Mouse (Mus musculus) CH12.LX (cell line): ENCODE measurements around the gene Chrm4. TPM values are rescaled to one million over a fixed set of nuclear protein-coding genes. Genes with fewer than 3 reads are reported as not detected.

Source experiments
- DNase-seq: peaks from one replicate; pipeline ENCODE4 v3.0.0-alpha.2; 2013; ENCODE audit errors: extremely low read depth
- H3K27ac ChIP-seq: 2 replicates; pipeline ENCODE4 v1.5.1; 2012; ENCODE audit warnings: low read depth, mild to moderate bottlenecking, control low read depth, moderate library complexity; ENCODE audit not compliant: insufficient read depth
- H3K27me3 ChIP-seq: replicated peaks from 2 replicates; pipeline ENCODE3; 2012; ENCODE audit warnings: inconsistent platforms
- H3K36me3 ChIP-seq, 2 experiments: replicated peaks in 1 of 2; 2 replicates each; pipeline versions ENCODE3 to v1.6.1; 2012; ENCODE audit warnings: inconsistent platforms in 1 of 2, low read length in 1 of 2, mild to moderate bottlenecking in 1 of 2, mixed read lengths in 1 of 2, moderate library complexity in 1 of 2; ENCODE audit not compliant: control insufficient read depth in 1 of 2, insufficient read depth in 1 of 2
- H3K4me1 ChIP-seq, 2 experiments: 2 replicates each; pipeline ENCODE4 v1.6.1; 2012; ENCODE audit warnings: inconsistent platforms in 1 of 2, moderate library complexity in 1 of 2; ENCODE audit not compliant: insufficient read depth in 2 of 2, control insufficient read depth in 1 of 2
- H3K4me2 ChIP-seq: 2 replicates; pipeline ENCODE4 v1.6.1; 2012; ENCODE audit warnings: low read depth, mild to moderate bottlenecking, control low read depth; ENCODE audit not compliant: poor library complexity, insufficient read depth, severe bottlenecking
- H3K4me3 ChIP-seq, 3 experiments: fragments of 150-350 bp in 1 of 3; sonication (generic) in 1 of 3; replicated peaks in 1 of 3; 2 replicates each; pipeline versions ENCODE3 to v1.5.1; 2011 to 2012; ENCODE audit warnings: low read depth in 2 of 3, low read length in 2 of 3, mild to moderate bottlenecking in 2 of 3, moderate library complexity in 2 of 3, control low read depth in 1 of 3, improper control_type of control experiment in 1 of 3, inconsistent platforms in 1 of 3, mixed read lengths in 1 of 3; ENCODE audit not compliant: poor library complexity in 1 of 3
- H3K79me2 ChIP-seq: replicated peaks from 2 replicates; pipeline ENCODE4 v1.6.1; 2012; ENCODE audit warnings: mild to moderate bottlenecking, moderate library complexity; ENCODE audit not compliant: control insufficient read depth, poor library complexity, insufficient read depth, severe bottlenecking; ENCODE audit errors: extremely low read depth
- H3K9ac ChIP-seq: 2 replicates; pipeline ENCODE4 v1.6.1; 2012; ENCODE audit warnings: low read depth, mild to moderate bottlenecking, control low read depth, moderate library complexity; ENCODE audit not compliant: insufficient read depth
- H3K9me3 ChIP-seq: replicated peaks from 2 replicates; pipeline ENCODE3; 2012; ENCODE audit warnings: low read length, inconsistent platforms, mixed read lengths
- BHLHE40 ChIP-seq: IDR thresholded peaks from 2 replicates; pipeline ENCODE4 v1.6.1; 2011; ENCODE audit warnings: mild to moderate bottlenecking, low read depth, low read length, improper control_type of control experiment
- CHD2 ChIP-seq: IDR thresholded peaks from 2 replicates; pipeline ENCODE4 v1.6.1; 2011; ENCODE audit warnings: low read length, improper control_type of control experiment
- CTCF ChIP-seq, 2 experiments: IDR thresholded peaks in 1 of 2; conservative IDR thresholded peaks in 1 of 2; 2 replicates each; pipeline ENCODE4 v1.5.1; 2011 to 2012; ENCODE audit warnings: low read depth in 2 of 2, low read length in 2 of 2, improper control_type of control experiment in 1 of 2, inconsistent platforms in 1 of 2, mild to moderate bottlenecking in 1 of 2, moderate library complexity in 1 of 2
- ELF1 ChIP-seq: IDR thresholded peaks from 2 replicates; pipeline ENCODE4 v1.6.1; 2014; ENCODE audit warnings: low read depth, mild to moderate bottlenecking, inconsistent platforms, low read length, improper control_type of control experiment
- ETS1 ChIP-seq: conservative IDR thresholded peaks from 2 replicates; pipeline ENCODE4 v1.6.1; 2012; ENCODE audit warnings: low read depth, mild to moderate bottlenecking, inconsistent platforms, low read length, improper control_type of control experiment, moderate library complexity
- GABPA ChIP-seq: IDR thresholded peaks from 2 replicates; pipeline ENCODE4 v1.6.1; 2012; ENCODE audit warnings: low read depth, low read length, improper control_type of control experiment, inconsistent platforms; ENCODE audit not compliant: insufficient replicate concordance
- JUN ChIP-seq: IDR thresholded peaks from 2 replicates; pipeline ENCODE4 v1.6.1; 2011; ENCODE audit warnings: low read depth, mild to moderate bottlenecking, low read length, improper control_type of control experiment, moderate library complexity; ENCODE audit not compliant: insufficient read depth
- MAX ChIP-seq: IDR thresholded peaks from 2 replicates; pipeline ENCODE4 v1.6.1; 2011; ENCODE audit warnings: low read length, improper control_type of control experiment
- MAZ ChIP-seq: IDR thresholded peaks from 2 replicates; pipeline ENCODE4 v1.6.1; 2012; ENCODE audit warnings: low read depth, mild to moderate bottlenecking, inconsistent platforms, low read length, improper control_type of control experiment, moderate library complexity
- POLR2AphosphoS2 ChIP-seq: IDR thresholded peaks from 2 replicates; pipeline ENCODE4 v1.6.1; 2011; ENCODE audit warnings: low read depth, low read length, improper control_type of control experiment
- RAD21 ChIP-seq: IDR thresholded peaks from 2 replicates; pipeline ENCODE4 v1.6.1; 2011; ENCODE audit warnings: low read depth, mild to moderate bottlenecking, low read length, improper control_type of control experiment, moderate library complexity
- TBP ChIP-seq: conservative IDR thresholded peaks from 2 replicates; pipeline ENCODE4 v1.6.1; 2011; ENCODE audit warnings: low read depth, low read length, improper control_type of control experiment
- USF1 ChIP-seq: IDR thresholded peaks from 2 replicates; pipeline ENCODE4 v1.6.1; 2014; ENCODE audit warnings: low read depth, mild to moderate bottlenecking, inconsistent platforms, low read length, improper control_type of control experiment
- ZNF384 ChIP-seq: IDR thresholded peaks from 2 replicates; pipeline ENCODE4 v1.6.1; 2012; ENCODE audit warnings: low read depth, low read length, improper control_type of control experiment, inconsistent platforms
- dilution Hi-C: fragments of 300-500 bp; cut with MboI; formaldehyde crosslinking; loops from 2 replicates; pipeline ENCODE4 v1.14.3; 2020; ENCODE audit warnings: low sequenced_read_pairs; ENCODE audit not compliant: extremely low pct_unique_long_range_greater_than_20kb, extremely low pct_ligation_motif_present
- in situ Hi-C: fragments of 300-500 bp; cut with MboI; formaldehyde crosslinking; loops from 3 replicates; pipeline ENCODE4 v1.14.3; 2019; ENCODE audit warnings: low sequenced_read_pairs, low pct_ligation_motif_present, low pct_unique_long_range_greater_than_20kb, mixed read lengths
- polyA plus RNA-seq: library from polyadenylated mRNA; unstranded; fragments of >175 nt; gene quantifications from 2 replicates; pipeline ENCODE4 v1.2.1, GENCODE M21; 2012; ENCODE audit warnings: low read depth; ENCODE audit not compliant: insufficient read length
- total RNA-seq, 2 experiments: library from RNA; depleted of rRNA; stranded (reverse); fragments of 300-350 nt in 1 of 2; fragments of >200 nt in 1 of 2; gene quantifications; 2 replicates each; pipeline ENCODE4 v1.2.3; 2012 to 2014

Chrm4 gene
- total and polyA plus RNA-seq, 3 experiments, result 10.0 to 15.1 (median 14.4) TPM

DNA sequence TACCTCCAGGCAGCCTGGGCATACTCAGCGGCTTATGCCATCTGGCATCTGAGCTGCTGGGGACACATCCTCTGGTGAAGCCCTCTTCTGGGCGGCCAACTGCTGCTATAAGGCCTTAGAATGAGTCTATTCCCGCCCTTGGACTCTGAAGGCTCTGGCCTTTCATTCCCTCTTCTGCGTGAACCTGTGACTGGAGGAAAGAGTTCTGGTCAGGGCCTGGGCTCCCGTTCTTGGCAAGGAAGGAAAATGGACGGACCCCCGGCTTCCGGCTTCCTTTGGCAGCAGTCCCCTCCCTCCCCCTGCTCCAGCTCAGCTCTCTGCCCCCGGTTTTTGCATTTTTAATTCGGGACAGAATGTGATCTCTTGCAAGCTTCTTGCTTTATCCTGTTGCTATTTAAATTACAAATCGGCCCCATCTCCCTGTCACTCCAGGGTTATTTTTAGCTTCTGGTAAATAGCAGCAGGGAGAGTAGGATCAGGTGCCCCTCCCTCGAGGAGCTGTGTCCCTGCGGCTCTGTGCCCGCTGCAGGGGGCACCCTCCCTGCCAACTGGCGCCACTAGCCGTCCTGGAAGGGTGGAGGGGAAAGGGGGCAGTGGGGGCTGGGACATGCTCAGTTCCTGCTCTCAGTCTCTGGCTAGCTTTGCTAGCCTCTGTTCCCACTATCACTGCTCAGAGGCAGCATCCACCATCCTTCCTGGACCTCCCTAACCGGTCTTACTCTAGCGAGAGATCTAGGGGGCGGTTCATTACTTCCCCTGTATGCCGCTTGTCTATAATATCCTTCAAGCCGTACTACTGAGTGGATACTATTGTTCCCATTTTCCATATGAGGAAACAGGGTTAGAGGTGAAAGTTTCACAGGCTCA lies 44.4 kb downstream of the Chrm4 start:
- dilution Hi-C loops, result no loop called here
- no peak for TF ChIP-seq GABPA
- TF ChIP-seq ZNF384, result no peak
- TF ChIP-seq POLR2AphosphoS2, result no peak
- no peak for TF ChIP-seq CHD2
- no peak for TF ChIP-seq MAX
- TF ChIP-seq ELF1, result no peak
- TF ChIP-seq BHLHE40, result no peak
- TF ChIP-seq USF1, result no peak
- TF ChIP-seq ETS1, result no peak
- no peak for TF ChIP-seq MAZ
- TF ChIP-seq, all 38 proteins: peak for 0
- Histone ChIP-seq H3K79me2 (no peaks in the 10 kb centered on the region), H3K9ac (no peak overlapping the region), H3K4me3 (no peak overlapping the region), H3K9me3 (no peaks in the 10 kb centered on the region), H3K36me3 (no peaks in the 10 kb centered on the region), H3K27me3 (peaks cover 30% of the 10 kb centered on the region), H3K4me1 (peaks cover 3 to 8% of the 10 kb centered on the region in 2 experiments; a peak in 3 of 4 replicates), H3K27ac (no peak overlapping the region), H3K4me2 (no peak overlapping the region)
- no peak for DNase-seq
- in situ Hi-C loops, result no loop called here

DNA sequence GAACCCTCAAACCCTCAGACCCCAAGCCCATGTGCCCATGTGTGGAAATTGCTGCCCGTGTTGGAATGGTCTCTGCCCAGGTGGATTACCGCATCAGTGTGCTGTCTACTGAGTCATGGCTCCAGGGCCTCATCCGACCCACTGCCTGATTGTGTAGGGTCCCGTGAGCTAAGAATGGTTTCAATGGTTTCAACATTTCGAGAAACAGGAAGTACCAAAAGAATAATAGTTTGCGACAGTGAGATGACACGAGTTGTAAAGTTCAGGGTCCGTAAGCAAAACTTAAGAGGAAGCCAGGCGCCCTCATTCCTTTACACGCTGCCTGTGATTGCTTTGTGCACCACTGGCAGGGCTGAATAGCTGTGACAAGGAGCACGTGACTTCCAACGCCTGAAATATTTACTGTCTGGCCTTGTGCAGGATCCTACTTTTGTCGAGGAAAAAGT lies 45.1 kb downstream of the Chrm4 start:
- Histone ChIP-seq H3K4me3 (no peak overlapping the region), H3K9ac (no peak overlapping the region), H3K4me1 (peaks cover 3 to 7% of the 10 kb centered on the region in 2 experiments; a peak in 3 of 4 replicates), H3K36me3 (no peaks in the 10 kb centered on the region), H3K4me2 (no peak overlapping the region), H3K27ac (no peak overlapping the region), H3K9me3 (no peaks in the 10 kb centered on the region), H3K79me2 (no peaks in the 10 kb centered on the region), H3K27me3 (peaks cover 30% of the 10 kb centered on the region)
- dilution Hi-C loops (no loop called here), in situ Hi-C loops (no loop called here)
- DNase-seq, result no peak
- TF ChIP-seq BHLHE40 (no peak), MAX (no peak), MAZ (no peak), TBP (no peak), CTCF (conservative IDR thresholded peaks at IDR 0.05 in 1 of 2, IDR thresholded peaks at IDR 0.05 in 1 of 2; ENCODE audit: low read depth in 2 of 2, low read length in 2 of 2) (no peak), RAD21 (no peak), ETS1 (no peak), JUN (no peak)
